Mouse (Mus musculus): Measurements from ENCODE around the gene Btn2a2. TPM values are rescaled to one million over a fixed set of nuclear protein-coding genes. Genes with fewer than 3 reads are reported as not detected.

The Btn2a2 gene
- polyA plus RNA-seq, 1 experiment from 2014 or later, result not detected

- no peak overlapping the region for H3K27ac ChIP-seq (ENCODE audit: low read depth, low read length)
- H3K9me3 ChIP-seq (ENCODE audit: control insufficient read depth, low read length), result no peaks in the 10 kb centered on the region
- 0 out of 2 replicates have a peak, but pooled peaks cover 4% of the 10 kb centered on the region for H3K4me1 ChIP-seq (ENCODE audit: control insufficient read depth, insufficient read depth, low read length)
- no peak overlapping the region for H3K4me3 ChIP-seq (ENCODE audit: low read depth, low read length)
- no peak overlapping the region for H3K9ac ChIP-seq (replicated peaks; ENCODE audit: low read depth, low read length)
- no peak for ATAC-seq (ENCODE audit: low read depth)
- H3K36me3 ChIP-seq (ENCODE audit: control insufficient read depth, insufficient read depth, low read length), result no peaks in the 10 kb centered on the region
- no peaks in the 10 kb centered on the region for H3K27me3 ChIP-seq (ENCODE audit: control insufficient read depth, insufficient read depth, low read length)
- 48% methylated on average over 5 of the region's 5 CpGs for WGBS
- no peak overlapping the region for H3K4me2 ChIP-seq (ENCODE audit: low read depth, low read length)
These were observed 35.3 kb upstream of the Btn2a2 start for GRCm38 (mm10) chr13:23523976-23524375.

- Histone ChIP-seq H3K4me3 (ENCODE audit: low read depth, low read length) (no peak overlapping the region), H3K9me3 (ENCODE audit: control insufficient read depth, low read length) (no peaks in the 10 kb centered on the region), H3K4me1 (ENCODE audit: control insufficient read depth, insufficient read depth, low read length) (no peaks in the 10 kb centered on the region), H3K27me3 (ENCODE audit: control insufficient read depth, insufficient read depth, low read length) (no peaks in the 10 kb centered on the region), H3K36me3 (ENCODE audit: control insufficient read depth, insufficient read depth, low read length) (no peaks in the 10 kb centered on the region), H3K4me2 (ENCODE audit: low read depth, low read length) (no peak overlapping the region), H3K9ac (replicated peaks; ENCODE audit: low read depth, low read length) (no peak overlapping the region), H3K27ac (ENCODE audit: low read depth, low read length) (no peak overlapping the region)
- ATAC-seq (ENCODE audit: low read depth), result no peak
- 2% methylated on average over 14 of the region's 14 CpGs for WGBS
These were observed 33.0 kb upstream of the Btn2a2 start for GRCm38 (mm10) chr13:23521703-23522102.

GRCm38 (mm10) chr13:23519416-23519815 is 30.8 kb upstream of the Btn2a2 start:
- Histone ChIP-seq H3K36me3 (ENCODE audit: control insufficient read depth, insufficient read depth, low read length) (no peaks in the 10 kb centered on the region), H3K4me3 (ENCODE audit: low read depth, low read length) (peak overlapping the region; percentile 39), H3K4me2 (ENCODE audit: low read depth, low read length) (peak overlapping the region; percentile 61), H3K27me3 (ENCODE audit: control insufficient read depth, insufficient read depth, low read length) (no peaks in the 10 kb centered on the region), H3K9me3 (ENCODE audit: control insufficient read depth, low read length) (no peaks in the 10 kb centered on the region), H3K27ac (ENCODE audit: low read depth, low read length) (no peak overlapping the region), H3K4me1 (ENCODE audit: control insufficient read depth, insufficient read depth, low read length) (peaks cover 4% of the 10 kb centered on the region; the same call in 1 of the 2 replicates), H3K9ac (replicated peaks; ENCODE audit: low read depth, low read length) (no peak overlapping the region)
- ATAC-seq (ENCODE audit: low read depth), result peak; percentile 47; the same call in 1 of the 2 replicates
- WGBS, result under 1% methylated on average over 10 of the region's 10 CpGs

GRCm38 (mm10) chr13:23518885-23519284 is 30.2 kb upstream of the Btn2a2 start:
- ATAC-seq (ENCODE audit: low read depth), result peak; percentile 47
- Histone ChIP-seq H3K36me3 (ENCODE audit: control insufficient read depth, insufficient read depth, low read length) (no peaks in the 10 kb centered on the region), H3K4me1 (ENCODE audit: control insufficient read depth, insufficient read depth, low read length) (peaks cover 4% of the 10 kb centered on the region; the same call in 1 of the 2 replicates), H3K27me3 (ENCODE audit: control insufficient read depth, insufficient read depth, low read length) (no peaks in the 10 kb centered on the region), H3K4me2 (ENCODE audit: low read depth, low read length) (peak overlapping the region; percentile 61), H3K27ac (ENCODE audit: low read depth, low read length) (no peak overlapping the region), H3K9ac (replicated peaks; ENCODE audit: low read depth, low read length) (no peak overlapping the region), H3K4me3 (ENCODE audit: low read depth, low read length) (peak overlapping the region; percentile 39), H3K9me3 (ENCODE audit: control insufficient read depth, low read length) (no peaks in the 10 kb centered on the region)
- under 1% methylated on average over 6 of the region's 6 CpGs for WGBS

- peaks cover 4% of the 10 kb centered on the region; the same call in 1 of the 2 replicates for H3K4me1 ChIP-seq (ENCODE audit: control insufficient read depth, insufficient read depth, low read length)
- H3K36me3 ChIP-seq (ENCODE audit: control insufficient read depth, insufficient read depth, low read length), result no peaks in the 10 kb centered on the region
- H3K4me3 ChIP-seq (ENCODE audit: low read depth, low read length), result peak overlapping the region; percentile 39
- H3K4me2 ChIP-seq (ENCODE audit: low read depth, low read length), result peak overlapping the region; percentile 63
- H3K27ac ChIP-seq (ENCODE audit: low read depth, low read length), result no peak overlapping the region
- under 1% methylated on average over 6 of the region's 6 CpGs for WGBS
- ATAC-seq (ENCODE audit: low read depth), result no peak
- no peaks in the 10 kb centered on the region for H3K9me3 ChIP-seq (ENCODE audit: control insufficient read depth, low read length)
- no peak overlapping the region for H3K9ac ChIP-seq (replicated peaks; ENCODE audit: low read depth, low read length)
- H3K27me3 ChIP-seq (ENCODE audit: control insufficient read depth, insufficient read depth, low read length), result no peaks in the 10 kb centered on the region
These were observed 29.6 kb upstream of the Btn2a2 start for GRCm38 (mm10) chr13:23518295-23518603.

GRCm38 (mm10) chr13:23517603-23518294 is 29.1 kb upstream of the Btn2a2 start:
- Histone ChIP-seq H3K36me3 (ENCODE audit: control insufficient read depth, insufficient read depth, low read length) (no peaks in the 10 kb centered on the region), H3K9ac (replicated peaks; ENCODE audit: low read depth, low read length) (no peak overlapping the region), H3K4me2 (ENCODE audit: low read depth, low read length) (peak overlapping the region; percentile 63), H3K4me1 (ENCODE audit: control insufficient read depth, insufficient read depth, low read length) (peaks cover 4% of the 10 kb centered on the region; the same call in 1 of the 2 replicates), H3K27me3 (ENCODE audit: control insufficient read depth, insufficient read depth, low read length) (no peaks in the 10 kb centered on the region), H3K9me3 (ENCODE audit: control insufficient read depth, low read length) (no peaks in the 10 kb centered on the region), H3K27ac (ENCODE audit: low read depth, low read length) (no peak overlapping the region), H3K4me3 (ENCODE audit: low read depth, low read length) (peak overlapping the region; percentile 39)
- ATAC-seq (ENCODE audit: low read depth), result peak; percentile 93
- WGBS, result under 1% methylated on average over 27 of the region's 27 CpGs

GRCm38 (mm10) chr13:23516822-23517602 is 28.4 kb upstream of the Btn2a2 start:
- ATAC-seq (ENCODE audit: low read depth), result peak; percentile 86
- Histone ChIP-seq H3K9ac (replicated peaks; ENCODE audit: low read depth, low read length) (no peak overlapping the region), H3K4me3 (ENCODE audit: low read depth, low read length) (peak overlapping the region; percentile 39), H3K9me3 (ENCODE audit: control insufficient read depth, low read length) (no peaks in the 10 kb centered on the region), H3K4me1 (ENCODE audit: control insufficient read depth, insufficient read depth, low read length) (peaks cover 4% of the 10 kb centered on the region; the same call in 1 of the 2 replicates), H3K4me2 (ENCODE audit: low read depth, low read length) (peak overlapping the region; percentile 63), H3K27ac (ENCODE audit: low read depth, low read length) (no peak overlapping the region), H3K36me3 (ENCODE audit: control insufficient read depth, insufficient read depth, low read length) (no peaks in the 10 kb centered on the region), H3K27me3 (ENCODE audit: control insufficient read depth, insufficient read depth, low read length) (no peaks in the 10 kb centered on the region)
- under 1% methylated on average over 19 of the region's 19 CpGs for WGBS

- Histone ChIP-seq H3K4me3 (ENCODE audit: low read depth, low read length) (peak overlapping the region; percentile 39), H3K27ac (ENCODE audit: low read depth, low read length) (no peak overlapping the region), H3K4me1 (ENCODE audit: control insufficient read depth, insufficient read depth, low read length) (peaks cover 4% of the 10 kb centered on the region; the same call in 1 of the 2 replicates), H3K27me3 (ENCODE audit: control insufficient read depth, insufficient read depth, low read length) (no peaks in the 10 kb centered on the region), H3K36me3 (ENCODE audit: control insufficient read depth, insufficient read depth, low read length) (no peaks in the 10 kb centered on the region), H3K9ac (replicated peaks; ENCODE audit: low read depth, low read length) (0 out of 2 replicates have a peak overlapping the region, but pooled peaks have one; percentile 16), H3K4me2 (ENCODE audit: low read depth, low read length) (peak overlapping the region; percentile 60), H3K9me3 (ENCODE audit: control insufficient read depth, low read length) (no peaks in the 10 kb centered on the region)
- no peak for ATAC-seq (ENCODE audit: low read depth)
- 55% methylated on average over 15 of the region's 15 CpGs for WGBS
These were observed 27.4 kb upstream of the Btn2a2 start for GRCm38 (mm10) chr13:23515826-23516620.
